Mouse (Mus musculus) hindbrain, embryonic 13.5 days (tissue): Measurements from ENCODE around the gene Tln2. TPM values are rescaled to one million over a fixed set of nuclear protein-coding genes. Genes with fewer than 3 reads are reported as not detected.
A peak's percentile ranks its signal among the peaks of the same experiment; 100 is the strongest.
"Not testable (repeated sequence)": the region's sequence is repeated elsewhere in the genome, so short reads cannot be mapped to it uniquely, and the experiment has no call there.

Experiments
- ATAC-seq: fragments of 200-750 bp; cut with Nextera tagmentation; 2 replicates; pipeline ENCODE4 v1.8.0; 2017; ENCODE audit warnings: moderate TSS enrichment; ENCODE audit not compliant: low FRiP score
- H3K27ac ChIP-seq: fragments of 300-500 bp; sonication (generic); 2 replicates; pipeline ENCODE4 v1.5.1; 2015; ENCODE audit warnings: inconsistent platforms, mild to moderate bottlenecking, moderate library complexity
- H3K27me3 ChIP-seq: fragments of 300-500 bp; sonication (generic); 2 replicates; pipeline ENCODE4 v1.6.1; 2015; ENCODE audit warnings: mild to moderate bottlenecking, inconsistent platforms
- H3K36me3 ChIP-seq: fragments of 300-500 bp; sonication (generic); 2 replicates; pipeline ENCODE4 v1.6.1; 2015; ENCODE audit warnings: mild to moderate bottlenecking, inconsistent platforms
- H3K4me1 ChIP-seq: fragments of 300-500 bp; sonication (generic); replicated peaks from 2 replicates; pipeline ENCODE4 v1.6.1; 2015; ENCODE audit warnings: inconsistent platforms
- H3K4me2 ChIP-seq: fragments of 300-500 bp; sonication (generic); 2 replicates; pipeline ENCODE4 v1.6.1; 2015; ENCODE audit warnings: inconsistent platforms, mild to moderate bottlenecking, moderate library complexity
- H3K4me3 ChIP-seq: fragments of 300-500 bp; sonication (generic); 2 replicates; pipeline ENCODE4 v1.5.1; 2015; ENCODE audit warnings: mild to moderate bottlenecking, inconsistent platforms
- H3K9ac ChIP-seq: fragments of 300-500 bp; sonication (generic); 2 replicates; pipeline ENCODE4 v1.6.1; 2015; ENCODE audit warnings: mild to moderate bottlenecking, inconsistent platforms
- H3K9me3 ChIP-seq: fragments of 300-500 bp; sonication (generic); 2 replicates; pipeline ENCODE4 v1.6.1; 2016; ENCODE audit warnings: inconsistent platforms
- WGBS: fragments of 180-500 bp; shearing (Covaris S2); methylation state at CpG from one replicate; pipeline ENCODE4 v1.1.7; 2015; 5-methylcytosine and 5-hydroxymethylcytosine counted together
- polyA plus RNA-seq: library from polyadenylated mRNA; unstranded; fragments of >200 nt; fragmentation: Nextera tagmentation; extraction: Ambion mirVana; gene quantifications from 2 replicates; pipeline ENCODE4 v1.2.1, GENCODE M21; 2015

The Tln2 gene
- polyA plus RNA-seq, 1 experiment from 2014 or later = 33.8 TPM

DNA sequence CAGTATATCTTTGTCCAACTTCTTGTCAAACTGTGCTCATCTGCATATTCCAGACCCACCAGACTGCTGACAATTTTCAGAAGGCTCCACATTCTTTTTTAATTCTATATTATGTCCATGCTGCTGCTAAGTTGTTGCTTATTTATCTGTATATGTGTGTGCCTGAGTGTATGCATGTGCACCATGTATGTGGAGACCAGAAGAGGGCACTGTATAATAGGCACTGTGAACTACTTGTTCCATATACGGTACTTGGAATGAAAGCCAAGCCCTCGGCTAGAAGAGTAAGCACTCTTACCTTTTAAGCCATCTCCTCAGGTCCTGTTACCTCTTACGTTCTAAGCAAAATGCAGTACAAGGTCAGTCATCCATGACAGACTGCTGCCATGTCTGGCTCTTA, 274.0 kb downstream of the Tln2 start:
- H3K36me3 ChIP-seq = peaks cover 13% of the 10 kb centered on the region
- no peak overlapping the region for H3K9ac ChIP-seq
- H3K9me3 ChIP-seq = no peaks in the 10 kb centered on the region
- H3K4me1 ChIP-seq = peaks cover 8% of the 10 kb centered on the region; the same call in 1 of the 2 replicates
- ATAC-seq = no peak
- no peaks in the 10 kb centered on the region for H3K27me3 ChIP-seq
- H3K4me2 ChIP-seq = no peak overlapping the region
- no peak overlapping the region for H3K27ac ChIP-seq
- H3K4me3 ChIP-seq = no peak overlapping the region
- 81% methylated on average over 3 of the region's 3 CpGs for WGBS

DNA sequence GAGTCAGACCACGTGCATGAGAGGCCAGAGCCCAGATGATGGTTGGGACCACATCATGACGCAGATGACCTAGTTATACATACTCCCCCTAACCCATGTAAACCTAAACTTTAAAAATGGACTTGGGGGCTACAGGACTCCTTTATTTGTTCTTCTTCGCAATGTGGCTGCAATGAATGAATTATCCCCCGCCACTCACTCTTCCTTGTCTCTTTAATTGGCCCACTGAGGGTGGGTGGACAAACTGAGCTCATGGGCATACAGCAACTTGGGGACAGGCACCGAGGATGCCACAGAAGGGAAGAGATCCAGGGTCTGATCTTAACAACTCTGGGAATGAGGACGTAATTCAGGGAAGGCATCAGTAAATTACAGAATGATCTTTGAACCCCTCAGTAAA, 277.7 kb downstream of the Tln2 start:
- no peak overlapping the region for H3K27ac ChIP-seq
- WGBS = 92% methylated on average over 6 of the region's 6 CpGs
- no peak overlapping the region for H3K4me2 ChIP-seq
- no peak overlapping the region for H3K4me3 ChIP-seq
- peaks cover 10% of the 10 kb centered on the region; the same call in 1 of the 2 replicates for H3K36me3 ChIP-seq
- H3K9ac ChIP-seq = no peak overlapping the region
- no peak for ATAC-seq
- H3K9me3 ChIP-seq = no peaks in the 10 kb centered on the region
- no peaks in the 10 kb centered on the region for H3K4me1 ChIP-seq
- H3K27me3 ChIP-seq = no peaks in the 10 kb centered on the region

DNA sequence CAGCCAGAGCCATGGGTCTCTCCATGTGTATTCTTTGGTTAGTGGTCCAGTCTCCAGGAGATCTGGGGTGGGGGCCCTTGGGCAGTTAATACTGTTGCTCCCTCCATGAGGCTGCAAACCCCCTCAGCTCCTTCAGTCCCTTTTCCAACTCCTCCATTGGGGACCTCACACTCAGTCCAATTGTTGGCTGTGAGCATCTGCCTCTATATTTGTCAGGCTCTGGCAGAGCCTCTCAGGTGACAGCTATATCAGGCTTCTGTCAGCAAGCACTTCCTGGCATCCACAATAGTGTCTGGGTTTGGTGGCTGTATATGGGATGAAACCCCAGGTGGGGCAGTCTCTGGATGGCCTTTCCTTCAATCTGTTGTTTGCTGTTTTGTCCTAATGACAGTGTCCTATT, 279.2 kb downstream of the Tln2 start:
- H3K4me2 ChIP-seq, H3K9ac ChIP-seq, H3K36me3 ChIP-seq, H3K27me3 ChIP-seq, ATAC-seq, H3K27ac ChIP-seq, H3K9me3 ChIP-seq, H3K4me1 ChIP-seq, H3K4me3 ChIP-seq: not testable (repeated sequence)

DNA sequence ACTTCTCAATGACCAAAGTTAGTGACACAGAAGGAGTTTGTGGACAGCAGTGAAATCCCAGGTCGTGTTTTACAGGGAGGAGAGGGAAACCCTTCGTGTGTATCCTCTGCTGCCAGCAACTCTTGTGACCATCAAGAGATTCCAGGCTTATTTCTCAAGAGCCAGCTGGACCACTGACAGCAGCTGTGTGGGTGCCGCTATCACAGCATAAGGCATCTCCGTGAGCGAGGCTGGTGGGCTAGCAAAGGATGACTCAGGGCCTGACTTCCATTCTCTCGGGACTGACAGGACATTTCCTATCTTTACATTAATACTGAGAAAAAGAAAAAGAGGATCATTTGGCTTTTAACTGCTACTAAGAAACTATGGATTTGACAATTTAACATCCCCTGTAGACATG, 283.1 kb downstream of the Tln2 start:
- ATAC-seq = no peak

DNA sequence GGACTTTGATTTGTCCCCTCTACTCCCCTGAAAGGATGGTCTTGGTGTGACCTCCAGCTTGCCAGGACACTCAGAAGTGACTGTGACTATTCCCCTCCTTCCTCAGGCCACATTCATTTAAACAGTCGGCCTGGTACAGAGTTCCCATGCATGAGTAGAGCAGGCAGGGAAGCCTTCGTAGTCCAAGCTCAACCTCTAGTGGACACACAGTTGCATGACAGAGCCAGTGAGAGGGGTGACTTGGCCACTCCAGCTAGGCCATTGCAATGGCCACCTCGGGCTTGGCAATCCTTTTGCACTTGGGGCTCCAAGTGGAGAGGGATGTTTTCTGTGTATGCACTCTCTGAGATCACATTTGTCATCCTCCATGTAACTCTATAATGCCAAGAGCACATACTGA, 285.2 kb downstream of the Tln2 start:
- no peak for ATAC-seq
- Histone ChIP-seq H3K27ac (no peak overlapping the region), H3K9ac (no peak overlapping the region), H3K4me2 (no peak overlapping the region), H3K4me3 (no peak overlapping the region), H3K4me1 (no peaks in the 10 kb centered on the region), H3K9me3 (no peaks in the 10 kb centered on the region), H3K36me3 (peaks cover 11% of the 10 kb centered on the region; the same call in 1 of the 2 replicates), H3K27me3 (no peaks in the 10 kb centered on the region)
- WGBS = 58% methylated on average over 3 of the region's 3 CpGs

More for the DNA sequence above, 283.1 kb downstream of the Tln2 start:
- Histone ChIP-seq H3K27me3 (no peaks in the 10 kb centered on the region), H3K9me3 (no peaks in the 10 kb centered on the region), H3K4me1 (no peaks in the 10 kb centered on the region), H3K36me3 (peaks cover 11% of the 10 kb centered on the region; the same call in 1 of the 2 replicates), H3K27ac (no peak overlapping the region), H3K4me2 (no peak overlapping the region), H3K4me3 (no peak overlapping the region), H3K9ac (no peak overlapping the region)
- 92% methylated on average over 6 of the region's 6 CpGs for WGBS

DNA sequence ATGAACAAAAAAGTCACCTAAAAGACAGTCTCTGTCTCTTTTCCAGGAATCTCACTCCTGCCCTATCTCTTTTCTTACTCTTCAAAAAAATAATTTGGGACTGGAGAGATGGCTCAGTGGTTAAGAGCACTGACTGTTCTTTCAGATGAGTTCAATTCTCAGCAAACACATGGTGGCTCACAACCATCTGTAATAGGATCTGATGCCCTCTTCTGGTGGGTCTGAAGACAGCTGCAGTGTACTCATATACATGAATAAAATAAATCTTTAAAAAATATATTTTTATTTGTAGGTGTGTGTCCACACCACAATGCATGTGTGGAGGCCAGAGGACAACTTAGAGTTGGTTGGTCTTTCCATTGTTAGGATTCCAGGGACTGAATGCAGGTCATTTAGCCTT, 286.1 kb downstream of the Tln2 start:
- H3K36me3 ChIP-seq = peaks cover 11% of the 10 kb centered on the region; the same call in 1 of the 2 replicates
- ATAC-seq = no peak
- H3K27me3 ChIP-seq = no peaks in the 10 kb centered on the region
- no peaks in the 10 kb centered on the region for H3K9me3 ChIP-seq
- no peak overlapping the region for H3K27ac ChIP-seq
- no peaks in the 10 kb centered on the region for H3K4me1 ChIP-seq
- H3K9ac ChIP-seq = no peak overlapping the region
- no peak overlapping the region for H3K4me3 ChIP-seq
- no peak overlapping the region for H3K4me2 ChIP-seq

DNA sequence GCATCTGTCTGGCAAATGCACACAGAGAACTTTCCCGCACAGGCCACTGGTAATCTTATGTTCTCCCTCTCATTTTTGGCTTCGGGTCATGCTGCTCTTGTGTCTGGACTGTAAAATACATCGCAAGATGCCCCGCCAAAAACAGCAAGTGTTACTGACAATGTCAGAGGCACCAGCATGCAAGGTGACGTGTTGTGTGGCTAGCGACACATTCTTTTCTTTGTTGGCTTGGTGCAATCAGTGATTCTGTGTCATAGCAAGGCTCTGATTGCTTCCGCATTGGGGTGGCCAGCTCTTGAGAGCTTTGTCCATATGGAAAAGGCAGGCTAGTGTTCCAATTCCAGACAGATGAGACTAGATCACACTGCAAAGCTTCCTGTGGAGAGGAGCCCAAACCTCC, 288.8 kb downstream of the Tln2 start:
- 78% methylated on average over 7 of the region's 7 CpGs for WGBS
- H3K27me3 ChIP-seq = no peaks in the 10 kb centered on the region
- ATAC-seq = no peak
- H3K4me3 ChIP-seq = no peak overlapping the region
- H3K9ac ChIP-seq = no peak overlapping the region
- no peak overlapping the region for H3K27ac ChIP-seq
- no peaks in the 10 kb centered on the region for H3K9me3 ChIP-seq
- peaks cover 3% of the 10 kb centered on the region; the same call in 1 of the 2 replicates for H3K36me3 ChIP-seq
- peaks cover 7% of the 10 kb centered on the region for H3K4me1 ChIP-seq
- H3K4me2 ChIP-seq = no peak overlapping the region

DNA sequence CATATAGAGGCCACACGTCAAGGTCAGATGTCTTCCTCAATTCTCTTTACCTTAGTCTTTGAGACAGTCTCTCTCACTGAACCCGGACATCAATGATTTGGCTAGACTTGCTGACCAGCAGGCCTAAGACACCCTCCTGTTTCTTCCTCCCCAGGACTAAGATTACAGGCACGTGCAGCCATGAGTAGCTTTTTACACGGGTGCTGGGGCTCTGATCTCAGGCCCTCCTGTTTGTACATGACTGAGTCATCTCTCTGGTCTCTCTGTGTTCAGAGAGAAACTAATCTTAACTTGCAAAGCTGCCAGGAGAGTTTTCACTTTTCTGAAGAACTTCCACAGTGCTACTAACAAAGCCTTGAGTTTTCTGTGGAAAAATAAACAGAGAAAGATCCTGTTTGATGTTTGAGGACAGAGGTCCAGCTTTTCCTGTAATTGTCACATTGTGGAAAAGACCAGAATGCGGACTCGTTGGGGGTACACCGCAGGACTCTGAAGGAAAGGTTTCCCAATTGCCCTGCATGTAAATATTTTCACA, 289.4 kb downstream of the Tln2 start:
- Histone ChIP-seq H3K4me3 (no peak overlapping the region), H3K27me3 (no peaks in the 10 kb centered on the region), H3K9ac (no peak overlapping the region), H3K27ac (no peak overlapping the region), H3K4me2 (no peak overlapping the region), H3K4me1 (peaks cover 14% of the 10 kb centered on the region), H3K9me3 (no peaks in the 10 kb centered on the region), H3K36me3 (peaks cover 2% of the 10 kb centered on the region; the same call in 1 of the 2 replicates)
- no peak for ATAC-seq
- 79% methylated on average over 7 of the region's 7 CpGs for WGBS

DNA sequence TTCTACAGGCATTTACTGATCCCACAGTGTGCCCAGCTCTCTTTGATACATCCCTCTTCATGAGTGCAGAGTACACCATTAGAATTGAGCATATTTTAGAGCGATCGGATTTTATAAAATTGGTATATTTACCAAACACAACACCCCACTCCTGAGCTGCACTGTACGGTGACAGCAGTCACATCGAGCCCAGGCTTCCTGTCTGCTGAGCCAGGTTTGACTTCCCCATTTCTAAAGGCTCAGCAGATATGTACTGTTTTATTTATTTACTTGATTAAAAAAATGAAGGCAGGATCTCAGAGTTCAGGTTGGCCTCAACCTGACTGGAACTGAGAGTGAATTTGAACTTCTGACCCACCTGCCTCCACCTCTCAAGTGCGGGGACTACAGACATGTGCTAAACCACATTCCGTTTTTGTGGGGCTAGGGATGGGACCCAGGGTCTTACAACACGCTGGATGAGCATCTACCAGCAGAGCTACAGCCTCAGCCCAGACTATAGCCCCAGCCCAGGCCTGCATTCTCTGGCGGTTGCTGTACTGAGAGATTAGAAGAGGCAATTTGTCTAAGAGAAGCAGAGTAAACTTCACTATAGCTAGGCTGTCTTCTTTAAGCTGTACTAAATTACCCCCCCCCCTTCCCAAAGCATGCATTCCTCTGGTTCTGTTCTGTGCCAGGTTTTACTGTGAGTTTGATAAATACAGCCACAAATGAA, 292.1 kb downstream of the Tln2 start:
- no peaks in the 10 kb centered on the region for H3K36me3 ChIP-seq
- no peak overlapping the region for H3K4me2 ChIP-seq
- no peak overlapping the region for H3K4me3 ChIP-seq
- no peak overlapping the region for H3K9ac ChIP-seq
- no peak overlapping the region for H3K27ac ChIP-seq
- H3K27me3 ChIP-seq = no peaks in the 10 kb centered on the region
- ATAC-seq = no peak
- H3K9me3 ChIP-seq = no peaks in the 10 kb centered on the region
- H3K4me1 ChIP-seq = peaks cover 16% of the 10 kb centered on the region
- WGBS = 93% methylated on average over 8 of the region's 8 CpGs

DNA sequence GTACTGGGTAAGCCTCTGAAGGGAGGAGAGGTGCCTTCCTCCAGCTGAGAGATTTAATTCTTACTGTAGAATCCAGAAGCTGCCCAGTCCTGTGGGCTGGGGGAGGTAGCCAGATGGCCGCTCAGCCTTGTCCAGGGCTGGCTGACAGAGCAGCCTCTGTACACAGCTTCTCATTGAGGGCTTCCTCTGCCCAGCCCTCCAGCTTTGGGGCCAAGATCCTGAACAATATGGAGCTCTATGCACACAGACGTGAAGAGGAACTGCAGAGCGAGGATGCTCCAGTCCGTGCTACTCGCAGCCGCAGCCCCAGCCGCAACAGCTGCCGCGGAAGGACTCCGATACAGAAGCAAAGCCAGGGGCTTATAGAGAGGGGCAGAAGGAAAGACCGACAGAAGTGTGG, 294.0 kb downstream of the Tln2 start:
- H3K27me3 ChIP-seq = no peaks in the 10 kb centered on the region
- no peak overlapping the region for H3K9ac ChIP-seq
- H3K36me3 ChIP-seq = no peaks in the 10 kb centered on the region
- ATAC-seq = peak; percentile 39; the same call in 1 of the 2 replicates
- peaks cover 24% of the 10 kb centered on the region for H3K4me1 ChIP-seq
- WGBS = 84% methylated on average over 11 of the region's 11 CpGs
- no peak overlapping the region for H3K4me3 ChIP-seq
- H3K27ac ChIP-seq = peak overlapping the region; percentile 23; the same call in 1 of the 2 replicates
- no peaks in the 10 kb centered on the region for H3K9me3 ChIP-seq
- H3K4me2 ChIP-seq = no peak overlapping the region

DNA sequence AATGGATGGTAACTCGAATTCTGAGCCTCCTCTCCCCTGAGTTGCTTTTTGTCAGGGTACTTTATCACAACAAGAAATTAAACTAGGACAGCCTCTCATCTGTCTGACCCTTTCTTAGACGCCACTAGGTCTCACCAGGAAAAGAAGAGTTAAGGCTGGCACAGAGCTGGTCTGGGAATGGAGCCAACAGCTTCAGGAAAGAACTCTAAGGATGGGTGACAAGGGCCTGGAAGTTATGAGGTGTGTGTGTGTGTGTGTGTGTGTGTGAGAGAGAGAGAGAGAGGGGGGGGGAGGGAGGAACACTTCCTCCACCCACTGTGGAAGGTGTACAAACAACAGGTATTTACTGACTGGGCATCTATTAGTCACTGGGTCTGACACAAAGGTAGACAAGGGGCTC, 294.6 kb downstream of the Tln2 start:
- Histone ChIP-seq H3K4me1 (peaks cover 24% of the 10 kb centered on the region), H3K27ac (peak overlapping the region; percentile 23; the same call in 1 of the 2 replicates), H3K36me3 (no peaks in the 10 kb centered on the region), H3K4me3 (no peak overlapping the region), H3K4me2 (no peak overlapping the region), H3K9me3 (no peaks in the 10 kb centered on the region), H3K9ac (no peak overlapping the region), H3K27me3 (no peaks in the 10 kb centered on the region)
- ATAC-seq = no peak
- 61% methylated on average over 2 of the region's 2 CpGs for WGBS

DNA sequence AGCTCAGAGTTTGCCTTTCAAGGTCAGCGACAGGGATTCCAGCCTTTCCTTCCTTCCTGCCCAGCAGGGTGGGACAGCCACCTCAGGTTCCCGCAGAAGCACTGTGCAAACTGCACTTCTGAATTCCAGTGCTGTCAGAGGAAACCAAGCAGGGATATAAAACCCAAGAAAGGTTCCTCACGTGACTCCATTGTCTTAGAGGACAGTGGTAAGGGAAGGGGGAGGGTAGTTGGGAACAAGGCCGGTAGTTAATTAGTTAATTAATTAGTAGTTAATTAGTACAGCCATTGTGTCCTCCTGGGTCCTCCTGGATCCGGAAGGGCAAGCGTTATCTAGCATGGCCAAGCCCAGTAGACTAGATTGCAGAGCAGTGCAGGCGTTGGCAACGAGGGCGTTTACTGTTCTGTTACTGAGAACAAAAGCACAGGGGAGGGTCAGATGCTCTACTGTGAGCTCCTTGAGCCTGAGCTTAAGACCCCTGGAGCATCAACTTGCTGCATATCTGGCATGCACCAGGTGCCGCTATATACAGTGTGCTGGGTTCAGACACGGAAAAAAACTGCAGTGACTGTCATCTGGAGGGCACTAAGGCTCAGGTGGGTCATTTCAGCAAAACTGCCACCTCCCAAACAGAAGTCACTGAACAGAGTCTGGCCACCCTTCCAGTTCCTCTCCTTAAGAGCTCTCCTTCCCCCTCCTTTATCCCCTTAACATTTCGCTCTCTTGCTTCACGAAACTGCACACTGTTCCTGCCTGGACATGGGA, 298.5 kb downstream of the Tln2 start:
- Histone ChIP-seq H3K9me3 (no peaks in the 10 kb centered on the region), H3K4me2 (no peak overlapping the region), H3K27me3 (no peaks in the 10 kb centered on the region), H3K36me3 (peaks cover 21% of the 10 kb centered on the region), H3K4me1 (peaks cover 24% of the 10 kb centered on the region), H3K9ac (no peak overlapping the region), H3K4me3 (no peak overlapping the region), H3K27ac (no peak overlapping the region)
- 0 out of 2 replicates have a peak, but pooled peaks have one; percentile 33 for ATAC-seq
- WGBS = 27% methylated on average over 13 of the region's 13 CpGs
